Mouse (Mus musculus) lung, embryonic 16.5 days (tissue): Measurements from ENCODE around the gene Gm5737. TPM values are rescaled to one million over a fixed set of nuclear protein-coding genes. Genes with fewer than 3 reads are reported as not detected.

ENCODE experiments used
- ATAC-seq: fragments of 200-750 bp; cut with Nextera tagmentation; 2 replicates; pipeline ENCODE4 v1.8.0; 2017; ENCODE audit warnings: low read depth, mild to moderate bottlenecking, moderate library complexity
- H3K27ac ChIP-seq: fragments of 300-500 bp; sonication (generic); 2 replicates; pipeline ENCODE4 v1.5.1; 2014; ENCODE audit warnings: mild to moderate bottlenecking, control low read depth, low read length
- H3K27me3 ChIP-seq: fragments of 300-500 bp; sonication (generic); 2 replicates; pipeline ENCODE4 v1.6.1; 2014; ENCODE audit warnings: low read depth, low read length, mixed read lengths; ENCODE audit not compliant: control insufficient read depth, insufficient read depth
- H3K36me3 ChIP-seq: fragments of 300-500 bp; sonication (generic); 2 replicates; pipeline ENCODE4 v1.6.1; 2014; ENCODE audit warnings: low read length; ENCODE audit not compliant: control insufficient read depth, insufficient read depth
- H3K4me1 ChIP-seq: fragments of 300-500 bp; sonication (generic); replicated peaks from 2 replicates; pipeline ENCODE4 v1.6.1; 2014; ENCODE audit warnings: low read length, mixed read lengths; ENCODE audit not compliant: control insufficient read depth, insufficient read depth
- H3K4me2 ChIP-seq: fragments of 300-500 bp; sonication (generic); 2 replicates; pipeline ENCODE4 v1.6.1; 2014; ENCODE audit warnings: low read depth, low read length, control low read depth
- H3K4me3 ChIP-seq: fragments of 300-500 bp; sonication (generic); 2 replicates; pipeline ENCODE4 v1.5.1; 2014; ENCODE audit warnings: mild to moderate bottlenecking, low read length, control low read depth
- H3K9ac ChIP-seq: fragments of 300-500 bp; sonication (generic); 2 replicates; pipeline ENCODE4 v1.6.1; 2014; ENCODE audit warnings: low read length, control low read depth
- H3K9me3 ChIP-seq: fragments of 300-500 bp; sonication (generic); 2 replicates; pipeline ENCODE4 v1.6.1; 2016; ENCODE audit warnings: low read length; ENCODE audit not compliant: control insufficient read depth
- WGBS: fragments of 180-500 bp; shearing (Covaris S2); extraction: QIAGEN DNeasy Blood & Tissue Kit; methylation state at CpG from one replicate; pipeline ENCODE4 v1.1.7; 2014; 5-methylcytosine and 5-hydroxymethylcytosine counted together
- polyA plus RNA-seq: library from polyadenylated mRNA; unstranded; fragments of >200 nt; fragmentation: Nextera tagmentation; extraction: Ambion mirVana; gene quantifications from 2 replicates; pipeline ENCODE4 v1.2.1, GENCODE M21; 2015

Gene Gm5737
- polyA plus RNA-seq, 1 experiment from 2014 or later = not detected

DNA sequence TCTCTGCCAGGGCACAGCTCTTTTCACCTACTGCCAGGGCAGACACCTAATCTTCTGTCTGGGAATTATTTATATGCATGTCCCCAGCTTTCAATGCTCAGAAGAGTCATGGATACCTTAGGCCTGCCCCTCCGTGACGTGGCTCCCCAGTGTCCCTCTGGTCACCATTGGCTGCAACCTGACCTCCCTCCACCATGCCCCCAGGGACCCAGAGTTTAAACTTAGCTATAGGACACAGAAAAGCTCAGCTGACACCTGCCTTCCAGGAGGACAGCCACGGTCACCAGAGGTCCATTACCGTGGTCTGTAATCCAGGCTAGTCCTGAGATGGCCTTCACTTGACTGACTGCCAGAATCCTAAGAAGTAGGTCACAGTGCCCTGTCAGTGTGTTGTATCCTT, 7.2 kb downstream of the Gm5737 start:
- Histone ChIP-seq H3K9me3 (no peaks in the 10 kb centered on the region), H3K4me1 (no peaks in the 10 kb centered on the region), H3K4me3 (no peak overlapping the region), H3K4me2 (no peak overlapping the region), H3K36me3 (no peaks in the 10 kb centered on the region), H3K9ac (no peak overlapping the region), H3K27ac (no peak overlapping the region), H3K27me3 (no peaks in the 10 kb centered on the region)
- 93% methylated on average over 4 of the region's 4 CpGs for WGBS
- ATAC-seq = no peak

DNA sequence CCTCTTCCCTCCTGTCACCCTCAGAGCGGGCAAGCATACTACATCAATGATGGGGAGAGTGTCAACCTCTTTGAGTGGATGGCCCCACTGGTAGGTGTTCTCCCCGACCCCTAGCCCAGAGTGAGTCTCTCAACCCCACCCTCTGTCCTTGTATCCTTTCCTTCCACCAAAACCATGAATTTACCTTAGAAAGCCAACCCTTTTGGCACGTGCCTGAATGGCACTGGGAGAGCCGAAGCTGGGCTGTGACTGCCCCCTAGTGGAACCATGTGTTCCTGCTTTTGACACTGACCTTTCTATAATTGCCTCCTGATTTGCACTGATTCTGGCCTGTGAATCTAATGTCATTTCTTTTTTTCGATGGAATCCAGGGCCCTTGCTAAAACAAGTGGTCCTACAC, 11.1 kb downstream of the Gm5737 start:
- no peak overlapping the region for H3K27ac ChIP-seq
- no peaks in the 10 kb centered on the region for H3K9me3 ChIP-seq
- no peaks in the 10 kb centered on the region for H3K27me3 ChIP-seq
- no peaks in the 10 kb centered on the region for H3K4me1 ChIP-seq
- no peak overlapping the region for H3K4me3 ChIP-seq
- ATAC-seq = peak; percentile 58; the same call in 1 of the 2 replicates
- WGBS = 26% methylated on average over 5 of the region's 5 CpGs
- no peaks in the 10 kb centered on the region for H3K36me3 ChIP-seq
- H3K9ac ChIP-seq = no peak overlapping the region
- H3K4me2 ChIP-seq = no peak overlapping the region

DNA sequence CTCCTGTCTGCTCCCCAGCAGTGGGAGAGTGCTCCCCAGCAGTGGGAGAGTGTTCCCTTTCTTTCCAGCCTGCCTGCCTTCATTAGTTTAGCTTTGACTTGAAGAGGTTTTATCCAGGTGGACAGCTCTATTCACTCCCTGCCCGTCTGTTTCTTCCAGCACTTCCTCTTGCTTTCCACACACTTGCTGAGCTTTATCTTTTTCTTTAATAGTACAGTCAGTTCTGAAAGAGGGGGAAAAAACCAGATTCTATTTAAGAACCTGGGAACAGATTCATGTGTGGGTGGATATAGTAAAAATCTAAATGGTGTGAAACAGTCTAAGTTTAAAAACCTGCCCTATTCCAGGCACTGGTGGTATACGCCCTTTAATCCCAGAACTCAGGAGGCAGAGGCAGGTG, 12.9 kb downstream of the Gm5737 start:
- ATAC-seq = no peak
- H3K4me2 ChIP-seq = no peak overlapping the region
- 48% methylated on average over 2 of the region's 2 CpGs for WGBS

GRCm38 (mm10) chr7:120826408-120826807, 14.2 kb downstream of the Gm5737 start:
- no peaks in the 10 kb centered on the region for H3K27me3 ChIP-seq
- ATAC-seq = no peak
- H3K4me1 ChIP-seq = peaks cover 2% of the 10 kb centered on the region
- H3K27ac ChIP-seq = no peak overlapping the region
- H3K9me3 ChIP-seq = no peaks in the 10 kb centered on the region
- H3K4me2 ChIP-seq = no peak overlapping the region
- H3K4me3 ChIP-seq = no peak overlapping the region
- H3K36me3 ChIP-seq = no peaks in the 10 kb centered on the region
- WGBS = 16% methylated on average over 3 of the region's 3 CpGs
- H3K9ac ChIP-seq = no peak overlapping the region

More for the DNA sequence above, 12.9 kb downstream of the Gm5737 start:
- no peaks in the 10 kb centered on the region for H3K4me1 ChIP-seq
- H3K4me3 ChIP-seq = no peak overlapping the region
- H3K9ac ChIP-seq = no peak overlapping the region
- H3K9me3 ChIP-seq = no peaks in the 10 kb centered on the region
- no peaks in the 10 kb centered on the region for H3K27me3 ChIP-seq
- H3K27ac ChIP-seq = no peak overlapping the region
- no peaks in the 10 kb centered on the region for H3K36me3 ChIP-seq

GRCm38 (mm10) chr7:120830431-120831381, 18.5 kb downstream of the Gm5737 start:
- no peaks in the 10 kb centered on the region for H3K9me3 ChIP-seq
- peak overlapping the region; percentile 77 for H3K27ac ChIP-seq
- ATAC-seq = peak; percentile 24
- peak overlapping the region; percentile 69 for H3K9ac ChIP-seq
- H3K4me2 ChIP-seq = peak overlapping the region; percentile 91
- under 1% methylated on average over 46 of the region's 46 CpGs for WGBS
- H3K36me3 ChIP-seq = no peaks in the 10 kb centered on the region
- H3K4me3 ChIP-seq = peak overlapping the region; percentile 63
- H3K27me3 ChIP-seq = no peaks in the 10 kb centered on the region
- peaks cover 5% of the 10 kb centered on the region for H3K4me1 ChIP-seq

- no peak for ATAC-seq
- 45% methylated on average over 6 of the region's 6 CpGs for WGBS
- peak overlapping the region; percentile 64 for H3K4me2 ChIP-seq
- no peaks in the 10 kb centered on the region for H3K9me3 ChIP-seq
- peak overlapping the region; percentile 54; the same call in 1 of the 2 replicates for H3K9ac ChIP-seq
- peak overlapping the region; percentile 74 for H3K4me3 ChIP-seq
- peaks cover 5% of the 10 kb centered on the region for H3K4me1 ChIP-seq
- H3K27ac ChIP-seq = no peak overlapping the region
- no peaks in the 10 kb centered on the region for H3K36me3 ChIP-seq
- no peaks in the 10 kb centered on the region for H3K27me3 ChIP-seq
Observed at GRCm38 (mm10) chr7:120834426-120834825, 22.3 kb downstream of the Gm5737 start.

- WGBS = 3% methylated on average over 14 of the region's 14 CpGs
- peak overlapping the region; percentile 54 for H3K9ac ChIP-seq
Observed at GRCm38 (mm10) chr7:120834863-120835372, 22.8 kb downstream of the Gm5737 start.

GRCm38 (mm10) chr7:120835449-120836359, 23.5 kb downstream of the Gm5737 start:
- H3K4me1 ChIP-seq = peaks cover 5% of the 10 kb centered on the region
- H3K27ac ChIP-seq = peak overlapping the region; percentile 68
- H3K27me3 ChIP-seq = no peaks in the 10 kb centered on the region
- under 1% methylated on average over 41 of the region's 41 CpGs for WGBS
- H3K4me2 ChIP-seq = peak overlapping the region; percentile 64
- H3K36me3 ChIP-seq = no peaks in the 10 kb centered on the region
- peak overlapping the region; percentile 72 for H3K9ac ChIP-seq
- H3K9me3 ChIP-seq = no peaks in the 10 kb centered on the region
- ATAC-seq = peak; percentile 91
- H3K4me3 ChIP-seq = peak overlapping the region; percentile 74

More at GRCm38 (mm10) chr7:120834863-120835372, 22.8 kb downstream of the Gm5737 start:
- H3K27ac ChIP-seq = peak overlapping the region; percentile 83
- H3K4me3 ChIP-seq = peak overlapping the region; percentile 74
- H3K4me1 ChIP-seq = peaks cover 5% of the 10 kb centered on the region
- H3K9me3 ChIP-seq = no peaks in the 10 kb centered on the region
- ATAC-seq = peak; percentile 83
- H3K4me2 ChIP-seq = peak overlapping the region; percentile 64
- no peaks in the 10 kb centered on the region for H3K27me3 ChIP-seq
- H3K36me3 ChIP-seq = no peaks in the 10 kb centered on the region
